Mouse (Mus musculus) cerebellum, adult 18-20 months (tissue): ENCODE data around the gene Ccl6.

Experiments used
- DNase-seq, 2 experiments: peaks; one replicate each; pipeline ENCODE4 v3.0.0; 2021

Ccl6 gene

DNA sequence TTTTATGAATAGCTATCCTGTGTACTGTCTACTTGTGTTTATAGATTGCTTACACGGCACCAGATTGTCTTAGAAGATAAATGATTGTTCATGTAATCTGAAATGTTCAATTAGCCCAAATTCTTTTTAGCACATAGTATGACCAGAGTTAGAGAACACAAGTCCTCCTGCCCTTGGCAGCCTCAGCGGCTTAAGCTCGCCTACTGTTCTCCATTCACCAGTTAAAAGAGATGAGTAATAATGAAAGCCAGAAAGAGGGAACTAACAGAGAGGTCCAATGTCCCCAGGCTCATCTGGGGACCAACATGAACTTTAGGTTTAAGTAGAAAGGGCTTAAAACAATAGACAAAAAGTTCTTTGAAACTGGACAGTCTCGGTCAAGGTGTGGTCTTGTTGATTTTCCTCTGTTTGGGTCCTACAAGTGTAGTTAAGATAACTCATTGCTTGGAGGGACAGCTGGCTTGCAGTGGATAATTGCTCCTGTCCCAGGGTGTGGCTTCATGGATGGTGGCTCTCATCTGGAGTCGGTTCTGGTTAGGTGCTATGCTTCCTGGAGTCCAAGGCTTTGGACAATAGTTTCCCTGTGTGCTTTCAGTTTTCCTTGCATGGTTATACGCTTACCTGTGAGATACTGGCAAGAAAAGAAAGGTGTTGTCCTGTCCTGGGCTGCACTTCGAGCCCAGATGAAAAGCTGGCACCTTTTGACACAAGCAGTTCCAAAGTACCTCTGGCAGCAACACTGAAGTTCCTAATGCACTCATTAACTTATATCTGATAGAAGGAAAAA, 3.0 kb upstream of the Ccl6 start:
- DNase-seq: no peak

DNA sequence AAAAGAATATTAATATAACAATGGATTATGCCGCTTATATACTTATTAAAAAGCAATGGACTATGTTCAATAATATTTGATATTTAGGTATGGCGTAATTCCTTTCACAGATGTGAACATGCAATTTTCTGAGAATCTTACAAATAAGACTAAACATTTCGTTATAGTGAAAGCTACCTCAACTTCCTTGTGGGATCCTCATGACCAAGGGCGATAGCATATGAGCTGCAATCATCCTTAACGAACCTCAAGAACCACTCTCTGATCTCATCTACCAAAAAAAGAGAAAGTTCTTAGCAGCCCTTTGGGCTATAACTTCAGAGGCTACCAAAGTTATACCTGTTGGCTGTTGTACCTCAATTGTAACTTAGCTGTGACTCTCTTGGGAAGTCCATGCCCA, 566 bp upstream of the Ccl6 start:
- no peak for DNase-seq

DNA sequence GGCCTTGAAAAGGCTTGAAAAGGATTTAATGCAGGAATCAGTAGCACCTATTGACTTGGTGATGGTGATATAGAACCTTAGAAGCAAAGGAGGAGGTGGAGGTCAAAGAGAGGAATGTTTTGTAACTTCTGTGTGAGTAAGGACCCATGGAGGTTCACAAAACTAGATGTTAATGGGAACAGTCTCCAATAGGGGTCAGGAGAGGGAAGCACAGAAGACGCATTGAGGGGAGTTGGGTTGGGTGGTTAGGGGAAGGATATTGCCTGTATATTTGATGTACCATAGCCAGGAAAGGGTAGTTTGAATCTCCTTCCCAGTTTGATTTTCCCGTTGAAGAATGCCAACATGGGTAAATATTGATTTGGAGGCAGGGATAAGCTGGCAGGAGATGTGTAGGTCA, 8.7 kb downstream of the Ccl6 start:
- no peak for DNase-seq

DNA sequence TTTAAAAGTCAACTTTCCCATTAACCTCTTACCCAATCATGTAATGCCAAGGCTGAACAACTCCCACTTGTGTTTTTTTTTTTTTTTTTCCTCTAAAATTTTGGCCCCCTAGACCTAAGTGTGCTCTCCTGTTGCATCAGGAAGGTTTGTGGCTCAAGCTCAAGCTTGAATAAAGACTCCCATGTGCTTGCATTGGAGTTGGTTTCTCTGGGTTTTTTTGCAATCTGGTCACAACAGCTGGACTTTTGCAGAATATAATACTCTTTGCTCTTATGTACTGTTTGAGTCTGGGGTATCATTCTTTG, 9.5 kb downstream of the Ccl6 start:
- no peak for DNase-seq

DNA sequence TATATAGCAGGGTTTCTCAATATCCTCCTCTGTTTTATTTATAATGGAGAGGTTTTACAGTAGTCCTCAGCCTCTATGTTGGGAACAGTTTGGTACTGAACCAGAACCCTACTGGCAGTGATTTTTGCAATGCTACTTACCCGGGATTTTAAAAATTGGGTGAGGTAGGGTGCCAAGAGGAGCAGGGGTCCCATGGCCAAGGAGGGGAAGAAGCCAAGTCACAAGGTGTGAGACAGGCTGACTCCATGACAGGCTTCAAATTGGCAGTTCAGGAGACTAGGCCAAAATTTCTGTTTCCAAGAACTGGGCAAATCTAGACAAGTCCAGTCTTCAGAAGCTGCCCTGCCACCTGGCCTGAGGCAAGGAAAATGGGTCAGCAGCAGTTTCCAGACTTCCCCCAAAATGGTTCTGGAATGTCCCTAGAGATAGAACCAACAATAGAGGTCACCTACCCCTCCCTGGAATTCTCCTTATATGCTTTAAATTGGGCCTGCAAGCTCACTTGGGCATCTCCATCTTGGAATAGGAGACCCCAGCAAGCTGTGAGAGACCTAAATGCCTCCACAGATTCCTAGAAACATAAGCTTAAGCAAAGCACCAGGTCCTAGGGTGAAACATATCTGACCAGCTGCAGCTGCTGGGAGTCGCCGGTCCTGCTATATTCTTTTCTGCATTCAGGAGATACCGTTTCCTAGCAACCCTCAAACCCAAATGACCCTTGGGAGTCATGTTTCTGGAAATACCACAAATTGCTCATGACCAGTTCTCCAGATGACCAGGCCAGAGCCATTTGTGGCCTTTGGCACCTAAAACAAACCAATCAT, 10.0 kb downstream of the Ccl6 start:
- DNase-seq: no peak

DNA sequence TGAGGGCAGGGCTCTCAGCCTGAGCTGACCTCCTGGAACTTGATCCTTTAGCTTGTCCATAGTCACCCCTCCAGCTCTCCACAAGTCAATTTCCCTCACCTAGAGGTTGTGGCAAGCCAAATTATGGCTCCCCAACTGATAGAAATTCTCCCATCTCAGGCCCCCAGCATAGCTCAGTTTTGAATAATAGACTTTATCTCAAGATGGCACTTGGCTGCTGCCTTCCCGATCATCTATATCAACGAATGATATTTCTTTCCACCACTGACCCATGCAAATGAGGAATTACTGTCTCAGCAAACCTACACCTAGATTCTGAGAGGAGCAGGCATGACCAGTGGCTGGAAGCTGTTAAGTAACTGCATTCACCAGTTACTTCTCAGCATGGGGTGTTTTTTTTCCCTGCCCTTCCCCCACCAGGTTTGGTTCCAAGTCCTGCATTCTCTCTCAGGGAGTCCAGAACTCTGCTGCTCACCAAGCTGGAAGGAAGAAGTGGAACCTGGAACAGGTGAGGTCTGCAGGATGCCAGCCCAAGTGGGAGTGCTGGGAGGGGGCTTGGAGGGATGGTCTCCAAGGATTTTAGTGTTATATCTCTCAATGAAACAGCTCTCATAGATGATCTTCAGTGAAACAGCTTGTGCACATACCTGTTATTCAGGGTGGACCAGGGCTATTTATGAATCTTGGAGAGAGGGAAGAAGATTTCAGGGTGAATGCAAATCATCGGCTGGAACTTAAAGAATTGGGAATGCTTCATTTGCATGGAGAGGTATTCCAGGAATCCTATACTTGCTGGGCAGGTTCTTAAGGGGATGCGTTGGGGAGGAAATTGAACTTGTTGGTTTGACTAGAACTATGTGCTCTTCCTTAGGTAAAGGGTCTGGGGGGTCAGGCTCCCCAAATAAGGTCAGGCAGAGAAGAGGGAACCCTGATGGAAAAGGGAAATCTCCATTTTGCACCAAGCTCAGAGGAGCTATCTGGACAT, 11.0 kb downstream of the Ccl6 start:
- DNase-seq: no peak

DNA sequence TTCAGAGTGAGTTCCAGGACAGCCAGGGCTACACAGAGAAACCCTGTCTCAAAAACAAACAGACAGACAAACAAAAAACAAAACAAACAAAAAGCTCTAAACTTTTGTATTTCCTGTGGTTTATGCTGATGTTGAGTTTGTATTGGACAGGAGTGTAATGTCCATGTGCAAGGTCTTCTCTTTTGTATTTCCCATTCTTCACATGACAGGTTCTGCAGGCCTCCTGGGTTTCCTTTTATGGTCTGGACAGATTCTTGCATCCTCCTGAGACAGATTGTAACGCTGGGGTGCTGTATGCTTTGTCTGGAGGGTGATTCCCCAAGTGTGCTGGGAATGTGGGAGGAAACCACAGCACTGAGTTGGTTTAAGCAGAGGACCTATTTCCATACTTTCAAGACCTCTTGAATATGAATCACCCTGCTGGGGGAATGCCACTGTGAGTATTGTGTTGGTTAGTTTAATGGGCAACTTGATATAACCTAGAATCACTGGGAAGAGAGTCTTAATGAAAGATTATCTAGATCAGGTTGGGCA, 12.1 kb downstream of the Ccl6 start:
- no peak for DNase-seq

DNA sequence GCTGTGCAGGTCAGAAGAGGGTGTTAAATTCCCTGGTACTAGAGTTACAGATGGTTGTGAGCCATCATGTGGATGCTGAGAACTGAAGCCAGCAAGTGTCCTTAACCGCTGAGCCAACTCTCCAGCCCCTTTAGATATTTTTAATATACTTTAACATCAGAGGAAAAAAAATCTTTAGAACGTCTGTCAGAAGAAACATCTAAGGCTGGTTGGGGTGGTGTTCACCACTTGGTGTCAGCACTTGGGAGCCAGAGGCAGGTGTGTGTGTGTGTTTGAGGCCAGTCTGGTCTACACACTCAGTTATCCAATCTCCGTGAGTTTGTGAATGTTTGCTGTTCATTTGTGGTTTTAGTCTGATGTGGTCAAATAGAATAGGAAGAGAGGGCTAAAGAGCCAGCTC, 13.9 kb downstream of the Ccl6 start:
- no peak for DNase-seq

DNA sequence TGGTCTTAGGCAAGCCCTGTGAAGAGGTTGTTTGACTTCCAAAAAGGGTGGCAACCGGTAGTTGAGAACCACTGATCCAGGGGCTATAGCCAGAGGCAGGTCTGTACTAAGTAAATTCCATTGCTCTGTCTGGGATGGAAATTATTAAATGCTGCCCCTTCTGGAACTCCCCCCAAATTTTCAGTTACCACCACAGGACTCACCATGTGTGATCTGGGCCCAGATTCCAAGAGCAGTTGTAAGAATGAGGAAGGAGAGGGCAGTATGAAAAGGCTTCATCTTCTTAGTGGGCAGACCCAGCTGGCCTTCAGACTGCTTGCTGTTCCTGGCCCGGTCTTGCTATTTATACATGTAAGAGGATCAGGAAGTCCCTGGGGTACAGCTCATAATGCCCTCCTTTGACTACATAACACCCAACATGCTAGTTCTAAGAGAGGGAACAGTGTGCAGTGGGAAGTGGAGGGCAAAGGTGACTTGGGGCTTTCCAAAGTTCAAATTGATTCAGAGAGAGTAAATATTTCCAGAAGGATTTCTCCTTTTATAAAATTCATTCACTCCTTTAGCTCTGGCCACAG, 14.6 kb downstream of the Ccl6 start, which contains the start of gene Ccl9:
Gene Ccl9 (minus strand): TSS at position 451 of the 575 bp plus-strand sequence.
- no peak for DNase-seq

DNA sequence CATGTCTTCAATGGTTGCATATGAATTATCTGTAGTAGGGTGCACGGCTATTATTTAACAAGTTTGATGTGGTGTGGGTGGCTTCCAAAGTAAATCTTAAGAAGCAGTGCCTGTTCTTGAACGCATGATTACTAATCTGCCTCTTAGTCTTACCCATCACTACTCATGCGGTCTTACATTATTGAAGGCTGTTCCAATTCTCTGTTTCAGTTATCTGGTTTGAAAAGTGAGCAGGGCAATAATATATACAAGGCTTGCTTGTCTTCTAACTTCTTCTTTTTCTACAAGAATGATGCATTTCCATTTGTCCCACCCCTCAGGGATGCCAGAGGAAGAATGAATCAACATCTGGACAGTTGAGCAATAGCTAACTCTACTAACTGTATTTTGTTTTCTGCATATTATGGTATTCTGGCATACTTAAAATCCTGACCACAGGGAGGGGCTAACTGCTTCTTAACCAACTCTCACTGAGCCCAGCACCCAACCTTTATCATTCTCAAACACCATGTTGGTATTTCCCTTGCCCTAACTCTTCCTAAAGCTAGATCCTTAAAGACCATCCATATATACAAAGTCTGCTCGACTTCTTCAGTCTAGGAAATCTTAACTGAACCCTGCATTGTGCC, 15.8 kb downstream of the Ccl6 start:
- DNase-seq: no peak

DNA sequence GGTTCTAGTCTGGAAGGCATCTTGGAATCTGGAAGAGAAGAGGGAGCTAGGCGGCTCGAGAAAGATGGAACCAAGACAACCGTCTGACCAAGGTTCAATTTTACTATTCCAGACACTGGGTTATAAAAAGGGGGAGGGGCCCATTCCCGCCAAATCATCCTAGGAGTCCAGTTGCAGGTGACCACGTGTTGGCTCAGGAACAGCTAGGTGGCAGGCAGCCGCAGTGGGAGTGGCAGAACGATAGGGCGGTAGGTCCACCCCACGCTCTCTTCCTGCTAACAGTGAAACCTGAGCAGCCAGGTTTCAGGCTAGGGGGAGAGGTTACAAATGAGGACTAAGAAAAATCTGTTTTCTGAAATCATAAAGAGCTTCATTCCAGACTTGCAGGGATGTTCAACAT, 20.1 kb downstream of the Ccl6 start:
- no peak for DNase-seq

DNA sequence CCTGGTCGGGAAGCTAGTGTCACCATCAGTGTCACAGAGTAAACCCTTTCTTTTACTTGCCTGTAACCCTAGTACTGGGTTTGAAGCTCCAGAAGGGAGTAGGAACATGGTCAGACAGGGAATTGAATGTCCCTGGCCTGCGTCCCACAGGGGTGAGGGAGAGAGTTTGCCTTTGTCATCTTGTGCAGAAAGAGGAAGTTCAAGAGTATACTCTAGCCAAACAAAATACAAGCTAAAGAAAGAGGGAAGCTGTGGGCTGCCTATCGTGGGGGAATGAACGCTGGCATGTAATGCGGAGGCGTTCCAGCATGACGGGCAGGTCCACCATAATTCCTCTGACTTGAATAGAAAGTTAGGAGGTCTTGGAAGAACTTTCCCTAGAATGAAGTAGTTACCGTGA, 20.7 kb downstream of the Ccl6 start:
- DNase-seq: no peak

DNA sequence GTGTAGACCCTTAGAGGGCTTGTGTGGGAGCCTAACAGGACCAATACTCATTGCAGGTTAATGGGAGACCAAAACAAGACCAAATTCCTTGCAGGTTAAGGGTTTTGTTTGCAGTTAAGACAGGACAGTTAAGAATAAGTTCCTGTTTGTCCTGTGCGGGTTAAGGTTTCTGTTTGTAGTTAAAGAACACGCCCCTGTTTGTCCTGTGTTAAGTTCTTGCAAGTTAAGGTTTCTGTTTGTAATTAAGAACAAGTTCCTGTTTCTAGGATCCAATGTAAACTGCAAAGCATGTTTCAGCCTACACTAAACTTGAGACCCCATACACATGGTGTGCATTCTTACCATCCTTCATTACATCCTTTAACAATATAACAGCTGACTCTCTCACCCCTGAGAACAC, 22.7 kb downstream of the Ccl6 start:
- no peak for DNase-seq

DNA sequence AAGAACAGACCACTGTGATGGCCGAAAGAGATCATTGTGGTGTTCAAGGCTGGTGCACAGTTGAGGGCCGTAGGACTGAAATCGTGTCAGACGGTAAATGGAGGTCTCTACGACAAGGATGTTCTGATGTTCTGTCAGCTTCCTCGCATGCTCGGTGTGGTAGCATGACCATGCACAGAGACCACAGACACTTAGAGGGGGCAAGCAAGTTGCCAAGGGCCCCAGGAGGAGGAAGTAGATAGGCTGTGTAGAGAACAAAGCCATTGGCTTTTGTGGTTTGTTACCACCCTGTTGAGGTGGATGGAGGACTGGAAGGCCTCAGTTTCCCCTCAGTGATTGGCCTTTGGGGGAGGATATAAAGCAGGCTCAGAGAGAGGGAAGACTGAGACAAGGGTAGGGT, 23.6 kb downstream of the Ccl6 start:
- DNase-seq: no peak

DNA sequence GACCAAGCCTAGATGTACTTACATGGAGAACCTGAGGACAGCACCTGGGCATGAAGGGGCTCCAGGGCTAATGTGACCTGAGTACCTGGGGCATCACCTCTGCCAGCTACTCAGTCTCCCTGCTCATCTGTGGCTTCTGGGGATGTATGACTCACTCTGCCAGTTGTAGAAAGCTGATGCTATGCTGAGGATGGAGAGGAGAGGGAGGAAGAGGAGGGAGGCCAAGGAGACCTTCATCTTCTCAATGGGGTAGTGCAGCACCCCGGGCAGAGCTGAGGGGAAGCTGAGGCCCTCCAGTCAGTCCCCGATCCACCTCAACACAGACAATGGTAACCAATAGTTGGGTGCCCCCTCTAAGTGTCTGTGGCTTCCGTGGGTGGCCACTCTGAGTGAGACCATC, 24.1 kb downstream of the Ccl6 start:
- DNase-seq: no peak

DNA sequence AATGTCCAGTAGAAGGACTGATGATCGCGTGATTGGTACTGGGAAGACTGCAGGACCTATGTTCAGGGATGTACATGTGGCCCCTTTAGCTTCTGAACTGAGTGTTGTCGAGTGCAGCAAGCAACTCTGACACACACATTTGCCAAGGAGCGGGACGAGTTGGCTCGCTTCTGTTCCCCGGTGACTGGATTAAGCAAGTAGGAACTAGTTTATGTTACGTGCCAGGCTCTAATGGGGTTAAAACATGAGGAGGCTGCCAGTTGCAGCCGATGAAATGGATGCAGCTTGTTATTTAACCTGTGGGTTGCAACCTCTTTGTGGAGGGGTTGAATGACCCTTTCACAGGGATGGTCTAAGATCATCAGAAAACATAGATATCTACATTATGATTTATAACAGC, 24.8 kb downstream of the Ccl6 start:
- no peak for DNase-seq

DNA sequence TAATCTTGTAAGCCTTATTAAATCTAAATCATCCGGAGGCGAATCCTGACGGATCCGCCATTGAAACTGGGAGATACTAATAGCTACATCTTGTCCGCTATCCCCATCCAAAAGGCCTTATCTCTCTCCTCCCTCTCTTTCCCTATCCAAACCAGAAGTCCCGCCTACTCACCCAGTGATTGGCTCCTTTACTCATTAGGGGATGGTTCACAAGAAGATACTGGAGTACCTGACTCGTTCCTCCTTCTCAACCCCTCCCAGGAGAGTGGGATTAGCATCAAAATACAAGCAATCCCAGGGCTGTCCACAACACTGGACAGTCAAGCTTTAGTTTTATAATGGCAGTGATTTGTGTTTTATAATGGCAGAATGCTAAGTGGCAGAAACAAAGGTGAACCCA, 25.6 kb downstream of the Ccl6 start:
- no peak for DNase-seq

DNA sequence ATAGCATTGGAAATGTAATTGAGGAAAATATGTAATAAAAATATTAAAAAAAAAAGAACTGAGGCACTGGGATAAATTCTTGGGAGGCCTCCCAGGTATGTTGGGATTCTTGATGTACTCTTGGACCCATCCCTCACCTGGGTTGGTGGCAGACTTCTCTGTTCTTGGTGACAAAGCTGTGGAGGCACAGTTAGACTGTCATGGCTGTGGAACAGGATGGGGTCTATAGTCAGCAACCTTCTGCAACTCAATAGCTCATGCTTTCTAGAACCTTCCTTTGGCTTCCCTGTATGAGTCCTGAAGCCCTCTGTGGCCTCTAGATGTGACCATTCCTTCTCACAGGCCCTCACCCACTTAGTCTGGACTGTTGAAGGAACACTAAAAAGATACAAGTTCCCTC, 26.3 kb downstream of the Ccl6 start:
- no peak for DNase-seq

DNA sequence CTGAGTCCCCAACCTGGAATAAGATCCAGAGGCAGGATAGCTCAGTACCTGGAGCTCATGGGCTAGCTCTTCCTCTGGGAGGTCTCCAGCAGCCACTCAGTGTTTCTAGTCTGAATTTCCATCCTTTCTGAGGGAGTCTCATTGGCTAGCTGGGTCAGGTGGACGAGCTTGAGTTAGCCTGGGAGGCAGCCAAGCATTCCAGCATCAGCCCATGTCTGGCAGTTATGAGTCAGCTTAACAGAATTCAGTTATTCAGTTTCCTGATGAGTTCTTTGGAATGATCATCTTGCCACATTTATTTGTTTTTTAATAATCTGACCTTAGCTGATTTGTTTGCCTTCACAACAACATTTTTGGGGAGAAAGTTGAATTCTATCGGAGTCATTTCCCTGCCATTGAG, 29.1 kb downstream of the Ccl6 start:
- no peak for DNase-seq

DNA sequence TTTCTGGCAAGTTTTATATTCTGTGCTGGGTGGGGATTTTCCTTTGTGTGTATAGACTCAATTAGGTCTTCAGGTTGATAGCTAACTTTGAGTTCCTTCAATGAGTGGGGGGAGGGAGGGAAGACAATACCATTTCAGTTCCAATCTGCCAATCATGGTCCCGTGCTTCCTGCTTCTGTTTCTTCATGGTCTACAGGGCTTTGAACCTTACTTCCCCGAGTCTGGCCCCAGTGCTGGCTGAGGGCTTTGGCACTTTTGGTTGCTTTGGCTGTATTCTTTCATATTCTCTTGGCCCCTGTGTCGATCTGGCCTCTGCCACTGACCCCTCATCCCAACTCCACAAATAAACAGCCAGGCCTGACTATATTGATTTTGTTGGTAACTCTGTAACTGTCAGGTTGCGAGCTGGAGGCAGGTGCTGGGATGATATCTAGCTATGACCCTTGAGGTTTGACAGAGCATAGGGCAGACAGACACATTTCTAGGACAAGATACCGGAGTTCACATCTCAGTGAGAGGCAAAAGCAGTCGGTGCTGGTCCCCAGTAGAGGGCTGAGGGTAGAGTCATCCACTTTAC, 30.5 kb downstream of the Ccl6 start:
- no peak for DNase-seq

DNA sequence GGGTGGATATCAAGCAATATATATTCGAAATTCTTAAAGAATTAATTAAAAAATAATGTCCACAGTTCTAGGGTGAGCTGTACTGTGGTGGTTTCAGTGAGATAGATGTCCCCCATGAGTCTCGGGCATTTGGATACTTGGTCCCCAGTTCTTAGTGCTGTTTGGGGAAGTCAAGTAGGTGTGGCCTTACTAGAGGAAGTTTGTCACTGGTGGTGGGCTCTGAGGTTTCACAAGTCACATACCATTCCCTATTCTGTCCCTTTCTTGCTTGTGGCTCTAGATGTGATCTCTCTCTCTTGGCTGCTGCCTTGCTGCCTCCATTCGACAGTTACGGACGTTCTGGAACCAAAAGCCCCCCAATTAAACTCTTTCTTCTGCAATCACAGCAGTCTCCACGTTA, 32.5 kb downstream of the Ccl6 start:
- DNase-seq: no peak

DNA sequence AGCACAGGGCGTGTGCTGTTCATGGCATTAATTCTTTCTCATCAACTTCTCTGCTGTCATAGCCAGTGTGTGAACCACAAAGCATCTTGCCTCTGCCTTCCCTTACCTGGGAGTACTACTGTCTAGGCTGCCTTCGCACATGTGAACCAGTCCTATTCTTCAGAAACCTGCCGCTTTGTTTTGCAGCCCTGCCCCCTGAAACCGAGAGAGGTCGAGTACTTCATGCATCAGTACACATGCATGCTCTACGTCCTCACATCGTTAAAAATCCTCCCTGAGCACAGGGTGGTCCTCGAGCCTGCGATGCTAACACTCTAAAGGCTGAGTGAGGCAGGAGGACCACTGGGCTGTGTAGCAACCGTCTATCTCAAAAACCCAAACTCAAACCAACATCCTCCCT, 35.8 kb downstream of the Ccl6 start:
- DNase-seq: no peak
